Mouse (Mus musculus) lung, embryonic 14.5 days (tissue): Measurements from ENCODE around the gene Lingo1. TPM values are rescaled to one million over a fixed set of nuclear protein-coding genes. Genes with fewer than 3 reads are reported as not detected.

Source experiments
- ATAC-seq: fragments of 200-750 bp; cut with Nextera tagmentation; 2 replicates; pipeline ENCODE4 v1.8.0; 2017; ENCODE audit warnings: mild to moderate bottlenecking, moderate TSS enrichment, moderate library complexity; ENCODE audit not compliant: insufficient read depth
- DNase-seq: peaks from one replicate; pipeline ENCODE4 v3.0.0-alpha.2; 2015
- H3K27ac ChIP-seq: fragments of 300-500 bp; sonication (generic); 2 replicates; pipeline ENCODE4 v1.5.1; 2014; ENCODE audit warnings: low read depth, mild to moderate bottlenecking, moderate library complexity
- H3K27me3 ChIP-seq: fragments of 300-500 bp; sonication (generic); 2 replicates; pipeline ENCODE4 v1.6.1; 2014; ENCODE audit warnings: low read length, control low read depth; ENCODE audit not compliant: insufficient read depth
- H3K36me3 ChIP-seq: fragments of 300-500 bp; sonication (generic); 2 replicates; pipeline ENCODE4 v1.6.1; 2014; ENCODE audit warnings: control low read depth; ENCODE audit not compliant: insufficient read depth
- H3K4me1 ChIP-seq: fragments of 300-500 bp; sonication (generic); 2 replicates; pipeline ENCODE4 v1.6.1; 2014; ENCODE audit warnings: antibody characterized with exemption, control low read depth; ENCODE audit not compliant: insufficient read depth
- H3K4me2 ChIP-seq: fragments of 300-500 bp; sonication (generic); 2 replicates; pipeline ENCODE4 v1.6.1; 2014; ENCODE audit warnings: mild to moderate bottlenecking
- H3K4me3 ChIP-seq: fragments of 300-500 bp; sonication (generic); 2 replicates; pipeline ENCODE4 v1.5.1; 2014; ENCODE audit warnings: low read depth, low read length
- H3K9ac ChIP-seq: fragments of 300-500 bp; sonication (generic); 2 replicates; pipeline ENCODE4 v1.6.1; 2014
- H3K9me3 ChIP-seq: fragments of 300-500 bp; sonication (generic); 2 replicates; pipeline ENCODE4 v1.6.1; 2016; ENCODE audit warnings: low read depth, low read length, control low read depth
- CTCF ChIP-seq: IDR thresholded peaks from 2 replicates; pipeline ENCODE4 v1.5.1; 2016; ENCODE audit warnings: antibody characterized with exemption, low read depth
- WGBS: fragments of 180-500 bp; shearing (Covaris S2); extraction: QIAGEN DNeasy Blood & Tissue Kit; methylation state at CpG from one replicate; pipeline ENCODE4 v1.1.7; 2014; 5-methylcytosine and 5-hydroxymethylcytosine counted together
- polyA plus RNA-seq: library from polyadenylated mRNA; unstranded; fragments of >200 nt; fragmentation: Nextera tagmentation; extraction: Ambion mirVana; gene quantifications from 2 replicates; pipeline ENCODE4 v1.2.1, GENCODE M21; 2014

Lingo1 gene
- polyA plus RNA-seq, 1 experiment from 2014 or later = 4.8 TPM

DNA sequence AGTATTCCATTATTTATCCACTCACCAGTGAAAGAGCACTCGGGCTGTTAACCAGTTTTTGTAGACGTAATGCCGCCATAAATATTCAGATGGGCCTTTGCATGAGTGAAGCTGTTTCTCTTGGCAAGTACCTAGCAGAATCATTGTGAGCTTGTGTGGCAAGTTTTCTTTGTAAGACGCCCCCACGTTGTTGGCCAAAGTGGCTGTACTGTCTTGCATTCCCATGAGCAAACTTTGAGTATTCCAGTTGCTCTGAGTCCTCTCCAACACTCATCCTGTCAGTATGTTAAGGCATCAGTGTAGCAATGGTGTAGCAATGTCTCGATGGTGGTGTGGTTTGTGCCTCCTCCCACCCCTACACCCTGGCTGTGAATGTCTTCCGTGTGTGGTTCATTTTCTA, 120.6 kb downstream of the Lingo1 start:
- H3K27me3 ChIP-seq = no peaks in the 10 kb centered on the region
- H3K4me1 ChIP-seq = no peaks in the 10 kb centered on the region
- no peak for TF ChIP-seq CTCF
- no peak overlapping the region for H3K9ac ChIP-seq
- H3K9me3 ChIP-seq = no peaks in the 10 kb centered on the region
- no peak overlapping the region for H3K4me3 ChIP-seq
- 86% methylated on average over 7 of the region's 7 CpGs for WGBS
- no peak overlapping the region for H3K4me2 ChIP-seq
- DNase-seq = no peak
- no peak overlapping the region for H3K27ac ChIP-seq
- no peak for ATAC-seq
- no peaks in the 10 kb centered on the region for H3K36me3 ChIP-seq

DNA sequence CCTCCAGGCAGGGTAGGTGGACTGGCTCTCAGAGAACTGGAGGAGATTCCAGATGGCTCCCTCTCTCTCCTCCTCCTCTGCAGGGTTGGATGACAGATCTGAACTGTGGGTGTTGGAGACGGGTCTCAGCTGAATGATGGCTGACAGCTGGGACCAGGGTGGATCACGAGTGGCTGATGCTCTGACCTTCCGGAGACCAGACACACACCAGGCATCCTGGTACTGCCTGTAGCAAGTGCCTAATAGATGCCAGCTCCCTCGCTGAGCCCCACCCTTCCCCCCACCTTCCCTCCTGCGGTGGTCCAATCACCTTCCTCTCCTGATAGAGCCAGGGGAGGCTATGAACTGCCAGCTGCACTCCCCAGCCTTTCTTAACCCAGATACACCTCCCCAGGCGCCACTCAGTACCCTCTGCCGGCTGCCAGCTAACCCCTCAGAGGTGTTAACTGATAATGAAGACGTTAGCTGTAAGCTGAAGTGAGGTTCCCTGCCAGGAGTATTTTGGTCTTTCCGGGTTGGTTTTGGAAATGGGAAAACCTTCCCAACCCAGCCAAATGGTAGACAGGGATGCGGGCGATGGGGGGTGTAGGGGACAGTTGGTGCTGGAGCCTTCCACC, 126.6 kb downstream of the Lingo1 start:
- Histone ChIP-seq H3K9ac (no peak overlapping the region), H3K9me3 (no peaks in the 10 kb centered on the region), H3K27me3 (no peaks in the 10 kb centered on the region), H3K4me1 (no peaks in the 10 kb centered on the region), H3K4me2 (no peak overlapping the region), H3K27ac (no peak overlapping the region), H3K36me3 (no peaks in the 10 kb centered on the region), H3K4me3 (no peak overlapping the region)
- ATAC-seq (no peak), DNase-seq (peak; percentile 9)
- no peak for TF ChIP-seq CTCF
- 24% methylated on average over 11 of the region's 11 CpGs for WGBS

DNA sequence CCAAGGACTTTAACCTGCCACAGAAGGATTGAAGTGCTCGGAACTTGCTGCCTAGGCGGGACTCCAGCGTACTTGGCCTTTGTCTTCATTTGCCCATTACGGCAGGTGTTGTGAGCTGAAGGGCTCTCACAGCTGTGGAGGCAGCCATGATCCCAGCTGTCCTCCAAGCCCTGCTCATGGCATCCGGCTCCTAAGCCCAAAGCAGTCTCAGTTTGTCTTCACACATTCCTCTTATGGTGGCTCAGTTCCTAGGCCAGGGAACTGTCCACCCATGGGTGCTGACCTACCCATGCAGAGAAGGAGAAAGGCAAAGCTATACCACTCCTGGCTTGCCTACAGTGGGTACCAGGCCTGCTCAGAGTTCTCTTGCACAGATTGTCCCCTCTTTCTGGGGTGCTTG, 132.1 kb downstream of the Lingo1 start:
- Histone ChIP-seq H3K27me3 (no peaks in the 10 kb centered on the region), H3K9ac (no peak overlapping the region), H3K4me2 (no peak overlapping the region), H3K9me3 (no peaks in the 10 kb centered on the region), H3K4me3 (no peak overlapping the region), H3K27ac (no peak overlapping the region), H3K4me1 (no peaks in the 10 kb centered on the region), H3K36me3 (no peaks in the 10 kb centered on the region)
- 55% methylated on average over 5 of the region's 5 CpGs for WGBS
- DNase-seq (peak; percentile 61), ATAC-seq (no peak)
- TF ChIP-seq CTCF = no peak

DNA sequence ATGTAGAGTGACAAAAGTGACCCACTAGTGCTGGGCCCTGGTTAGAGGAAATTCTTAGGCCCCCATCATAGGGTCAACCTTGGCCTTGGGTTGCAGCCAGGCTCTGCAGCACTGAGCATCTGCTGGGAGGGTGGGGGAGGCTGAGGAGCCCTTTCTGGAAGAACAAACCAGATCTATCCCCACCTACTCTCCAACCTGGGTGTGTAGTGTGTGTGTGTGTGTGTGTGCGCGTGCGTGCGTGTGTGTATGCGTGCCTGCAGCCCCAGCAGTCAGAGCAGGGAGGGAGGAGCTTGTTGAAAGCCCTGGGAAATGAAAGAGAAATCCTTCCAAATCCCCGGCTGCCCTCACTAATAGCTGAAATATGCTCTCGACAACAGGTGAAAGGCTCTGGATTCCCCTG, 133.3 kb downstream of the Lingo1 start:
- Histone ChIP-seq H3K27me3 (no peaks in the 10 kb centered on the region), H3K4me1 (no peaks in the 10 kb centered on the region), H3K9ac (no peak overlapping the region), H3K9me3 (no peaks in the 10 kb centered on the region), H3K27ac (no peak overlapping the region), H3K36me3 (no peaks in the 10 kb centered on the region), H3K4me3 (no peak overlapping the region), H3K4me2 (no peak overlapping the region)
- 75% methylated on average over 7 of the region's 7 CpGs for WGBS
- DNase-seq = no peak
- no peak for TF ChIP-seq CTCF
- ATAC-seq = no peak

DNA sequence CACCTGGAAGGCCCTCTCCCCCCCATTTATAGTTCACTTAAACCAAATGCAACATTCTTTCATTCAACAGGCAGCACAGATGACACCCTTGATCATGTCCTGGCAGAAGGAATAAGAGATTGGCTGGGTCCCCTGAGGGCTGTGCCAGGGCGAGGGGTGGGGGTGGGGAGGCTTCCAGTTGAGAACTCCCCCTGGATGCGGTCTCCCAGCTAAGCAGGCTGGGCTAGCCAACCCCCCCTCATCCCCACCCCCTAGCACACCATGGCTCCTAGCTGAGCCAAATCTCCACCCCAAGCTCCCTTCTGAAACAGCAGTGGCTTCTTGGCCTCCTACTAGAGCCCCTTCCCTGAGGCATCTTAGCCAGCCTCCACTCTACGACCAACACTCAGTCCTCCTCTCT, 133.9 kb downstream of the Lingo1 start:
- no peak for ATAC-seq
- DNase-seq = no peak
- 84% methylated on average over 3 of the region's 3 CpGs for WGBS
- no peak overlapping the region for H3K4me2 ChIP-seq
- no peak overlapping the region for H3K4me3 ChIP-seq
- no peaks in the 10 kb centered on the region for H3K9me3 ChIP-seq
- H3K27me3 ChIP-seq = no peaks in the 10 kb centered on the region
- no peak for TF ChIP-seq CTCF
- no peak overlapping the region for H3K9ac ChIP-seq
- no peaks in the 10 kb centered on the region for H3K4me1 ChIP-seq
- no peaks in the 10 kb centered on the region for H3K36me3 ChIP-seq
- no peak overlapping the region for H3K27ac ChIP-seq

DNA sequence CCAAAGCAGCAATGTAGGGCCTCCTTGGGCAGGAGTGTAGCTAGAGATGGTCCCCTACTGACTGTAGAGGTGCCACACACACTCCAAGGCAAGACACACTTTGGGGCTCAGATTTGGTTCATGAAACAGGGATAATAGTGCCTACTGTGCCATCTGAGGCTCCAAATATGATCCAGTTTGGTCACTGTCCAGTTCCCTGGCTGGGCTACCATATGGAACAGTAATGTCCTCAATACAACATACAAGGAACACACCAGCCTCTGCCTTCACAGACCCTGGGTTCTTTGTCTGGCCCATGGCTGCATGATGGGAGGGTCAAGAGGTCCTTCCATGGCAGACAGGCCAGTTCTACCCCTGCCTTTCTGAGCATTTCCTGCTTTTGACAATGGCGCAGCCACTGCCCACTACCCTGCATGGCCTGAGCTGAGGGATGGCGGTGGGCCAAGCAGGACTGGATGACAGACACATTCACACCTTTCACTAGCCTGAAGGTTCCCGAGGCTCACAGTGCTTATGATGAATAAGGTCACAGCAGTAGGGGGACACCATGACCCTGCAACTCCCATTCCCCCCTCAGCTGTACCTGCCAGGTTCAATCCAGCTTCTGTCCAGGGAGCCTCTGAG, 134.9 kb downstream of the Lingo1 start:
- no peaks in the 10 kb centered on the region for H3K27me3 ChIP-seq
- no peak for ATAC-seq
- H3K4me3 ChIP-seq = no peak overlapping the region
- no peaks in the 10 kb centered on the region for H3K9me3 ChIP-seq
- no peak overlapping the region for H3K27ac ChIP-seq
- H3K4me2 ChIP-seq = no peak overlapping the region
- no peak overlapping the region for H3K9ac ChIP-seq
- no peak for DNase-seq
- H3K36me3 ChIP-seq = no peaks in the 10 kb centered on the region
- TF ChIP-seq CTCF = no peak
- 64% methylated on average over 3 of the region's 3 CpGs for WGBS
- no peaks in the 10 kb centered on the region for H3K4me1 ChIP-seq

DNA sequence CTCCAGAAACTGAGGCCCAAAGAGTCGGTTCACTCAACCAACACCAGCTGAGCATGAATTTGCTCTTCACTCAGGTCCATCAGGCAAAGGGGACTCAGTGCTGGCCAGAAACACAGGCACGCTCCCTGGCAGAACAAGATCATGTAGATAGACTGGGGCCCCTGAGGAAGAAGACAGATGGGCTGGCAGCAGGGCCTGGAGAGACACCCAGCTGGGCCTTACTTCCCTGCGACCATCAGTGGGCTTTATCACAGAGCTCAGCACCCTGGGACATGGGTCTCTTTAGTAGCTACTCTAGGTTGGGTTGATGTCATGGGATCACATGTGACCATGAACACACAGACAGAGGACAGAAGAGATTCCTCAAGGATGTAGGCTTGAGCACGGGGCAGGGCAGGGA, 137.7 kb downstream of the Lingo1 start:
- Histone ChIP-seq H3K9ac (no peak overlapping the region), H3K9me3 (no peaks in the 10 kb centered on the region), H3K27me3 (no peaks in the 10 kb centered on the region), H3K4me2 (no peak overlapping the region), H3K27ac (no peak overlapping the region), H3K4me1 (no peaks in the 10 kb centered on the region), H3K36me3 (no peaks in the 10 kb centered on the region), H3K4me3 (no peak overlapping the region)
- no peak for ATAC-seq
- no peak for DNase-seq
- TF ChIP-seq CTCF = no peak
- 69% methylated on average over 4 of the region's 4 CpGs for WGBS
